Mouse (Mus musculus): ENCODE measurements around the gene Me1.

Gene Me1

DNA sequence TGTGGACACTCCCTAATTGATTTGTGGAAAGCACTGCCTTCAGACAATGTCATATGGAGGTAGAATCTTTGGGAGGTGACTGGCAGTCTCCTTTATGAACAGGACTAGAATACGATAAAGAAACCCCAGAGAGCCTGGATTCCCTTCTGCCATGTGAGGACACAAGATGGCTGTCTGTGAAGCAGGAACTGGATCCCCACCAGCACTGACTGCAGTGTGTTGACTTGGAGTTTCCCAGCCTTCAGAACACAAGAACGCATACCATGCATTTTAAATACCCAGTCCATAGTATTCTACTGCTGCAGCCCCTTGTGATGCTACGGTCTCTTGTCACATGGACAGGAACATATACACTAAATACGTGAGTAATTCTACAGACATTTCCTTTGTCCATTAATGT lies 13.5 kb downstream of the Me1 start:
- H3K36me3 ChIP-seq (ENCODE audit: insufficient read depth, low read length) = no peaks in the 10 kb centered on the region
- H3K27me3 ChIP-seq (ENCODE audit: insufficient read depth, low read length) = no peaks in the 10 kb centered on the region
- no peaks in the 10 kb centered on the region for H3K4me1 ChIP-seq (replicated peaks; ENCODE audit: low read depth, low read length)
- no peaks in the 10 kb centered on the region for H3K9me3 ChIP-seq (ENCODE audit: low read length)
- H3K4me3 ChIP-seq (replicated peaks; ENCODE audit: low read length) = no peak overlapping the region
- TF ChIP-seq NANOG (IDR thresholded peaks at IDR 0.05; ENCODE audit: borderline replicate concordance, low read length) = no peak
- no peak for TF ChIP-seq POU5F1 (IDR thresholded peaks at IDR 0.05; ENCODE audit: borderline replicate concordance, low read length)
- no peak for TF ChIP-seq CTCF (conservative IDR thresholded peaks at IDR 0.05; ENCODE audit: low read length)

DNA sequence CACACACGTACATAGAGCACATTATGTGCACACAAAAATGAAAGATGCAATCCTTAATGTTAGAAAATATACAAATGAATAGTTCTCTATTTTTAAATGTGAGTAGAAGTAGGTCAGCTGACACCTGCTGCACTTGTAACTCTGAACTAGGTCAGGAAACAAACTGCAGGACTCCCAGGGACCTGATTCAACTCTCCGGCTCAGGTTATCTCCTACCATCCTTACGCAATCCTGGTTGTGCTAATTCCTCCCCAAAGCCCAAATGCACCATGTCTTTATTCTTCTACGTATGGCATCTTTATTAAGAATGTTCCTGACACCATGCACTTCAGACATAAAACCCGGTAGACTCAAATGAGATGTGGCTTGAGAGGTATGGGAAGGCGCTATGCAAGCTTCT lies 15.3 kb downstream of the Me1 start:
- no peaks in the 10 kb centered on the region for H3K36me3 ChIP-seq (ENCODE audit: insufficient read depth, low read length)

DNA sequence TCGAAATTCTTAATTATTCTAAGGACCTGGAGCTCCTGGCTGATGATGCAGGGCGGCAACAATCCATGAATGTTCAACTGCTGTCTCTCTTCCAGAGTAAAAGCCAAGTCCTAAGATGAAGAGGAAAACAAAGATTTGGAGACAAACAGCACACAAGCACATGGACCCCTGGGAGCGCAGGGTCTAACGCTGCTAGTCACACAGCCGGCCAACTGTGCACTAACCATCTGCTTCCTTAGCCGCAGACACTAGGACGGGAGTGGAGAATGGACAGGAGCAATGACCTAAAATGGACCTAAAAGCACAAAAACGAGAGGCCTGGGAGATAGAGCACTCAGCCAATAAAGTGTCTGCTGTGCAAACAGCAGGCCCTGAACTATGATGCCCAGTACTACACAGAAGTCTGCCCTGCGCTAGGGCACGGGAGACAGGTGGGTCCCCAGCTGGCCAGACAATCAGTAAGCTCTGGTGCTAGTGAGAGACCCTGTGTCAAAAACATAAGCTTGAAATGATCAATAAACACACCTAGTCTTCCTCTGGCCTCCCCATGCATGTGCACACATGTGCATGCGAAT lies 15.8 kb downstream of the Me1 start:
- no peak overlapping the region for H3K4me3 ChIP-seq (replicated peaks; ENCODE audit: low read length)
- TF ChIP-seq CTCF (conservative IDR thresholded peaks at IDR 0.05; ENCODE audit: low read length) (no peak), POU5F1 (IDR thresholded peaks at IDR 0.05; ENCODE audit: borderline replicate concordance, low read length) (no peak), NANOG (IDR thresholded peaks at IDR 0.05; ENCODE audit: borderline replicate concordance, low read length) (no peak)
- no peaks in the 10 kb centered on the region for H3K9me3 ChIP-seq (ENCODE audit: low read length)
- no peaks in the 10 kb centered on the region for H3K4me1 ChIP-seq (replicated peaks; ENCODE audit: low read depth, low read length)
- H3K27me3 ChIP-seq (ENCODE audit: insufficient read depth, low read length) = no peaks in the 10 kb centered on the region
- H3K36me3 ChIP-seq (ENCODE audit: insufficient read depth, low read length) = no peaks in the 10 kb centered on the region

More for the DNA sequence above, 15.3 kb downstream of the Me1 start:
- no peak overlapping the region for H3K4me3 ChIP-seq (replicated peaks; ENCODE audit: low read length)
- TF ChIP-seq POU5F1 (IDR thresholded peaks at IDR 0.05; ENCODE audit: borderline replicate concordance, low read length) (no peak), NANOG (IDR thresholded peaks at IDR 0.05; ENCODE audit: borderline replicate concordance, low read length) (no peak), CTCF (conservative IDR thresholded peaks at IDR 0.05; ENCODE audit: low read length) (no peak)
- H3K27me3 ChIP-seq (ENCODE audit: insufficient read depth, low read length) = no peaks in the 10 kb centered on the region
- H3K4me1 ChIP-seq (replicated peaks; ENCODE audit: low read depth, low read length) = no peaks in the 10 kb centered on the region
- no peaks in the 10 kb centered on the region for H3K9me3 ChIP-seq (ENCODE audit: low read length)

DNA sequence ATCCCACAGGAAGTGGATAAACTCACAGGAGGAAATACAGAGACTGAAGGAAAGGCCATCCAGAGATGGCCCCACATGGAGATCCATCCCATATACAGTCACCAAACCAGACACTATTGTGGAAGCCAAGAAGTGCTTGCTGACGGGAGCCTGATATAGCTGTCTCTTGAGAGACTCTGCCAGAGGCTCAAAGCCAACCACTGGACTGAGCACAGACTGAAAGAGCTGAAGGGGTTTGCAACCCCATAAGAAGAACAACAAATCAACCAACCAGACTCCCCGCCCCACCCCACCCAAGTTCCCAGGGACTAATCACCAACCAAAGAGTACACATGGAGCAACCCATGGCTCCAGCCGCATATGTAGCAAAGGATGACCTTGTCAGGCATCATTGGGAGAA lies 19.5 kb downstream of the Me1 start:
- Histone ChIP-seq H3K27me3 (ENCODE audit: insufficient read depth, low read length) (no peaks in the 10 kb centered on the region), H3K36me3 (ENCODE audit: insufficient read depth, low read length) (0 out of 2 replicates have a peak, but pooled peaks cover 3% of the 10 kb centered on the region), H3K4me1 (replicated peaks; ENCODE audit: low read depth, low read length) (no peaks in the 10 kb centered on the region), H3K4me3 (replicated peaks; ENCODE audit: low read length) (no peak overlapping the region), H3K9me3 (ENCODE audit: low read length) (no peaks in the 10 kb centered on the region)
- TF ChIP-seq CTCF (conservative IDR thresholded peaks at IDR 0.05; ENCODE audit: low read length) (no peak), NANOG (IDR thresholded peaks at IDR 0.05; ENCODE audit: borderline replicate concordance, low read length) (no peak), POU5F1 (IDR thresholded peaks at IDR 0.05; ENCODE audit: borderline replicate concordance, low read length) (no peak)

DNA sequence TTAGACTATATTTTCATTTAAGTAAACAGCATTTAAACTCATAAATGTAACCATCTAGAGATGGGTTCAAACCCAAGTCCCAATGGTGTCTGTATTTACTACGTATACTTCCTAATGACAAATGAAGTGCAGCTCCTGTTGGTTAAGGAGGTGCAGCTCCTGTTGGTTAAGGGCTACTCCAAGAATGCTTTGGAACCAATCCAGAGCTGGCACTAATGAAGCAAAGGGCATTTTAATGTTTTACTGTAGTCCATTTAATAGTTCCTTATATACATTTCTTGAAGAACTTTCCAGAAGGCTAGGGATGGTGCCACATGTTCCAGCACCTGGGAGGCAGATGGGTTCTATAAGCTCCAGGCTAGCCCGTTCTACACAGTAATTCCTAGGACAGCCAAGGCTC lies 20.3 kb downstream of the Me1 start:
- TF ChIP-seq CTCF (conservative IDR thresholded peaks at IDR 0.05; ENCODE audit: low read length) (no peak), POU5F1 (IDR thresholded peaks at IDR 0.05; ENCODE audit: borderline replicate concordance, low read length) (no peak), NANOG (IDR thresholded peaks at IDR 0.05; ENCODE audit: borderline replicate concordance, low read length) (no peak)
- no peaks in the 10 kb centered on the region for H3K9me3 ChIP-seq (ENCODE audit: low read length)
- H3K4me1 ChIP-seq (replicated peaks; ENCODE audit: low read depth, low read length) = no peaks in the 10 kb centered on the region
- H3K4me3 ChIP-seq (replicated peaks; ENCODE audit: low read length) = no peak overlapping the region
- H3K27me3 ChIP-seq (ENCODE audit: insufficient read depth, low read length) = no peaks in the 10 kb centered on the region
- 0 out of 2 replicates have a peak, but pooled peaks cover 3% of the 10 kb centered on the region for H3K36me3 ChIP-seq (ENCODE audit: insufficient read depth, low read length)

DNA sequence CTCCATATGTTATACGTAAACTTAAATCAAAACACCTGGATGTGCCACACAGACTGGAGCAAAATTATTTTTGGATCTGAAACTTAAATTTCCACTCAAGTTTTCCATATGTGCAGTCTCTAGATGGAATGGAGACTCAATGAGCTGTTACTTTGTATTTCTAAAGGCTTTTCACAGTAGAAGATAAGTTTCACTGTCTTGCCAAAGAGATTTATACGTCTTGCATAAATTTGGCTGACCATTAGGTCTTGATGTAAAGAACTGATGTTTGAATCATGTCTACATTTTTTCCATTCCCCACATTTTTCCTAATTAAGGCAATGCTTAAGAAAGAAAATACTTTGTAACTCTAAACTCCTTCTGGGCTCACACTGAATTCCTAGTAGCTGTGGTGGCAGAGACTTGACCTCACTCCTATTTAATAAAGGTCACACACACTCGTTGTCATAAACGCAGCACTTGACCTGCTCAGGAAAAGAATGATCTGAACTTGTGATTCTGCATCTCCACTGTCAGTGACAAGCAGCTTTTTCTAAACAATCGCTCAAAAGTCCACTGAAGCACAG lies 22.8 kb downstream of the Me1 start:
- TF ChIP-seq POU5F1 (IDR thresholded peaks at IDR 0.05; ENCODE audit: borderline replicate concordance, low read length) (no peak), NANOG (IDR thresholded peaks at IDR 0.05; ENCODE audit: borderline replicate concordance, low read length) (no peak), CTCF (conservative IDR thresholded peaks at IDR 0.05; ENCODE audit: low read length) (no peak)
- Histone ChIP-seq H3K9me3 (ENCODE audit: low read length) (no peaks in the 10 kb centered on the region), H3K4me1 (replicated peaks; ENCODE audit: low read depth, low read length) (no peaks in the 10 kb centered on the region), H3K36me3 (ENCODE audit: insufficient read depth, low read length) (0 out of 2 replicates have a peak, but pooled peaks cover 3% of the 10 kb centered on the region), H3K27me3 (ENCODE audit: insufficient read depth, low read length) (no peaks in the 10 kb centered on the region), H3K4me3 (replicated peaks; ENCODE audit: low read length) (no peak overlapping the region)

DNA sequence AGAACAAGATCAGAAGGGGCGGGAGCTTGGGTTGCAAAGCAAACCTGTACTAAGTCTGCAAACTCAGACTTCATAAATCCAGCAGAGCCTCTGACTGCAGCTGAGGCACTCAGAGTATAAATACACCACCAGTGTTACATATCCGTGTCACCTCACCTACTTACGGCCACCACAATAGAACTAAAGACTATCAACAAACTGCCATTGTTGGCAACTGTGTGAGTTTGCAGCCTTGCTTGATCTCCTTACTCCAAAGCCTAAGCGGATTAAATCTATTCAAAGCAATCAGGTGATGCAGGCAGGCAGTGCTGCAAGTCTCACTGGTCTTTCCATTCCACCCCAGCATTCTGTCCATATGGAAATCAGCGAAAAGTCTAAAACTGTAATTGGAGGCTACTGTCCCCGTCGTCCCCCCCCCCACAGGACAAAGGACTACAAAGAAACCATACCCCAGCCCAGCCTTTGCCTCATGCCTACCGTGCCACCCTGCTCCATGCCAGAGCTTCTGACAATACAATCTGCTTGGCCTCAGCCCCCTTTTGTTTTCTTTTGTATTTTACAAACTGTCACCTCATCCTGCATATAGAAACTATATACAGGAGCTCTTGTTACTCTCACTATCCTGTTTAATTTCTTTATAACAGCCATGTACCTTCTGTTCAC lies 27.0 kb downstream of the Me1 start:
- H3K9me3 ChIP-seq (ENCODE audit: low read length) = no peaks in the 10 kb centered on the region
- TF ChIP-seq CTCF (conservative IDR thresholded peaks at IDR 0.05; ENCODE audit: low read length) = no peak
- no peak for TF ChIP-seq POU5F1 (IDR thresholded peaks at IDR 0.05; ENCODE audit: borderline replicate concordance, low read length)
- TF ChIP-seq NANOG (IDR thresholded peaks at IDR 0.05; ENCODE audit: borderline replicate concordance, low read length) = no peak
- 0 out of 2 replicates have a peak, but pooled peaks cover 3% of the 10 kb centered on the region for H3K36me3 ChIP-seq (ENCODE audit: insufficient read depth, low read length)
- no peaks in the 10 kb centered on the region for H3K27me3 ChIP-seq (ENCODE audit: insufficient read depth, low read length)
- no peak overlapping the region for H3K4me3 ChIP-seq (replicated peaks; ENCODE audit: low read length)
- no peaks in the 10 kb centered on the region for H3K4me1 ChIP-seq (replicated peaks; ENCODE audit: low read depth, low read length)

DNA sequence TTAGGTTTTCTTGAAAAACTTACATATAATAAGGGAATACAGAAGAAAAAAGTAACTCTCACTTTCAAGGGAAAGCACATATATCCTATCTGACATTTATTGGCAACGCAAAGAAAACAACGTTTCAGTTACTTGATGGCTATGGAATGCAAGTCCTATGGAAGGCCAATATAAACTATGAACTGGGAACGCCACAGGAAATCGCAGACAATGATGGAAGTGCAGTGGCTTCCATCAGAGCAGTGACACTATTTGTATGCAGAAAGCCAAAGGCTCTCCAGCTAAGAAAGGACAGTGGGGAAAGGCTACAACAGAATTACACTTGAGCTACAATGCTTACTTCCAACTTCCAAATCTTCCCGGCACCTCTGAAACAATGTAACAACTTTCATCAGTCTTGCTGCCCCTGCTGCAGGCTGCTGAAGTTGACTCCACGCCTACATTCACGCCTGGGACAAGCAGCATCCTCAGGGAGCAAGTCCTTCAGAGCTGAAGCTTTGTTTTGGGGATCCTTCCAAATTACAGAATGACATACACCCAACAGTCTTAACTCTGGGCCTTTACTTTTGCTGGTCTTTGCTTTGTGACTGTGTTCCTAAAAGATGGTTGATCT lies 28.5 kb downstream of the Me1 start:
- H3K4me3 ChIP-seq (replicated peaks; ENCODE audit: low read length) = no peak overlapping the region
- H3K9me3 ChIP-seq (ENCODE audit: low read length) = no peaks in the 10 kb centered on the region
- H3K36me3 ChIP-seq (ENCODE audit: insufficient read depth, low read length) = 0 out of 2 replicates have a peak, but pooled peaks cover 3% of the 10 kb centered on the region
- H3K27me3 ChIP-seq (ENCODE audit: insufficient read depth, low read length) = no peaks in the 10 kb centered on the region
- H3K4me1 ChIP-seq (replicated peaks; ENCODE audit: low read depth, low read length) = no peaks in the 10 kb centered on the region
- no peak for TF ChIP-seq CTCF (conservative IDR thresholded peaks at IDR 0.05; ENCODE audit: low read length)
- TF ChIP-seq POU5F1 (IDR thresholded peaks at IDR 0.05; ENCODE audit: borderline replicate concordance, low read length) = no peak
- no peak for TF ChIP-seq NANOG (IDR thresholded peaks at IDR 0.05; ENCODE audit: borderline replicate concordance, low read length)
